Mouse (Mus musculus): ENCODE data around the gene Dlx5.

- TF ChIP-seq CTCF (IDR thresholded peaks at IDR 0.05; ENCODE audit: control insufficient read depth, insufficient read depth, insufficient replicate concordance, low read depth, low read length), result no peak
- no peak for TF ChIP-seq POLR2A (IDR thresholded peaks at IDR 0.05; ENCODE audit: control insufficient read depth, low read depth, low read length)
Measured at GRCm38 (mm10) chr6:6852944-6853343, 28.9 kb downstream of the Dlx5 start.
